Mouse (Mus musculus): ENCODE measurements around the gene Dnaaf5.

DNA sequence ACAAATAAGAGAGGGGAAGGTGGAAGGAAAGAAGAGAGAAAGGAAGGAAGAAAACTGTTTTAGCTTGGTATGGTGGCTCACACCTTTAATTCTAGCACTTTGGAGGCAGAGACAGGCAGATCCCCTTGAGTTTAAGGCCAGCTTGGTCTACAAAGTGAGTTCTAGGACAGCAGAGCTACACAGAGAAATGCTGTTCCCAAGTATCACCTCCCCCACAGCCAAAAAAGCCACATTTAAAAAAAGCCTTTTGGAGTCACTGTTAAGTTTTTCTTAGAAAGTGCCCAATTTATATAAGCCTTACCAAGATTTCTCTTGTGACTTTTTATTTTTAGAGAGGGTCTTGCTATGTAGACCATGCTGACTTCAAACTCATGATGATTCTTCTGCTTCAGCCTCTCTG lies 64.3 kb downstream of the Dnaaf5 start:
- no peak for TF ChIP-seq POLR2A (IDR thresholded peaks at IDR 0.05; ENCODE audit: borderline replicate concordance, extremely low read depth, low read depth, low read length)
- TF ChIP-seq CTCF (IDR thresholded peaks at IDR 0.05; ENCODE audit: insufficient read depth, low read length), result no peak
